ENCODE assay signal across 21 mouse cellular contexts in the genomic region with DNA sequence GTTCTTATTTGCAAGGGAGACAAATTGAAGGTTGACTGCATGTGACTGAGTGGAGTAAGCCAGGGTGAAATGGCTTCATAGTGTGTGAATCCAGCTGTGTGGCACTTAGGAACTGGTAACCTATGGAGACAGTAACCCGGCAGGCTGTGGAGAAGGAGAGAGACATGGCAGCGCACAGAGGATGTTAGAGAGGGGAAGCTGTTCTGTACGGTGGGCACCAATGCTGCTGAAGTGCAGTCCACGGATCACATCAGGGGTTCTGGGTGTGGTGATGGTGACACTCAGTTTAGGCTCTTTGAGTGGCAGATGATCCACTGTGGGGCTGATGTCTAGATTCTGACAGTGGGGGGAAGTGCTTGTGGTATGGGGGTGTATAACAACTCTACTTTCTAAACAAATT. TPM values are rescaled to one million over a fixed set of nuclear protein-coding genes. Genes with fewer than 3 reads are reported as not detected.
DNase-seq lines count a peak whose midpoint lies in the region; ATAC-seq lines count a peak whose summit lies in the region.
"Had no signal": no experiment of that assay in that cellular context is flagged by ENCODE, and none has a peak within 500 bp of the region (broad histone marks: within the 10 kb centered on the region; RNA-seq: fewer than 3 reads in every experiment).

No protein-coding gene starts in this region.

- H3K4me1 ChIP-seq in heart, embryonic 10.5 days, result peaks cover 37% of the 10 kb centered on the region
- peaks cover 88% of the 10 kb centered on the region for H3K4me1 ChIP-seq in megakaryocyte, embryonic 14.5 days
- H3K4me1 ChIP-seq in midbrain, embryonic 11.5 days (ENCODE audit: control insufficient read depth, insufficient read depth, low read length), result peaks cover 25% of the 10 kb centered on the region
- peaks cover 49% of the 10 kb centered on the region for H3K4me1 ChIP-seq in midbrain, embryonic 13.5 days (replicated peaks)

- no peak overlapping the region for H3K27ac ChIP-seq in heart, embryonic 10.5 days
- no peak overlapping the region for H3K27ac ChIP-seq in midbrain, embryonic 11.5 days (ENCODE audit: low read depth, low read length)
- H3K27ac ChIP-seq in midbrain, embryonic 13.5 days, result no peak overlapping the region

- no peaks in the 10 kb centered on the region for H3K9me3 ChIP-seq in heart, embryonic 10.5 days
- peaks cover 4% of the 10 kb centered on the region; the same call in 1 of the 2 replicates for H3K9me3 ChIP-seq in megakaryocyte, embryonic 14.5 days
- H3K9me3 ChIP-seq in midbrain, embryonic 11.5 days (ENCODE audit: control insufficient read depth, low read length), result no peaks in the 10 kb centered on the region; the same call in 1 of the 2 replicates
- no peaks in the 10 kb centered on the region for H3K9me3 ChIP-seq in midbrain, embryonic 13.5 days

- no peak overlapping the region for H3K4me2 ChIP-seq in midbrain, embryonic 11.5 days
- no peak overlapping the region for H3K4me2 ChIP-seq in midbrain, embryonic 13.5 days (replicated peaks)

- WGBS in heart, embryonic 10.5 days, result 90% methylated on average over 4 of the region's 4 CpGs
- 88% methylated on average over 4 of the region's 4 CpGs for WGBS in midbrain, embryonic 11.5 days
- 80% methylated on average over 4 of the region's 4 CpGs for WGBS in midbrain, embryonic 13.5 days

- H3K9ac ChIP-seq in midbrain, embryonic 11.5 days (ENCODE audit: low read length), result no peak overlapping the region
- no peak overlapping the region for H3K9ac ChIP-seq in midbrain, embryonic 13.5 days (replicated peaks)

- no peak overlapping the region for H3K4me3 ChIP-seq in heart, embryonic 10.5 days
- H3K4me3 ChIP-seq in megakaryocyte, embryonic 14.5 days (replicated peaks), result peak overlapping the region; percentile 54
- H3K4me3 ChIP-seq in midbrain, embryonic 11.5 days (ENCODE audit: low read depth, low read length), result no peak overlapping the region
- H3K4me3 ChIP-seq in midbrain, embryonic 13.5 days (replicated peaks), result no peak overlapping the region

- H3K27me3 ChIP-seq in heart, embryonic 10.5 days (ENCODE audit: insufficient read depth, poor library complexity, severe bottlenecking), result no peaks in the 10 kb centered on the region
- no peaks in the 10 kb centered on the region for H3K27me3 ChIP-seq in megakaryocyte, embryonic 14.5 days (replicated peaks)
- H3K27me3 ChIP-seq in midbrain, embryonic 11.5 days (ENCODE audit: control insufficient read depth, insufficient read depth, low read length), result no peaks in the 10 kb centered on the region
- no peaks in the 10 kb centered on the region for H3K27me3 ChIP-seq in midbrain, embryonic 13.5 days
- H3K27me3 ChIP-seq: CH12.LX, Patski had no signal

- peaks cover 6% of the 10 kb centered on the region for H3K36me3 ChIP-seq in heart, embryonic 10.5 days
- peaks cover 19% of the 10 kb centered on the region for H3K36me3 ChIP-seq in megakaryocyte, embryonic 14.5 days (replicated peaks; ENCODE audit: low read length)
- H3K36me3 ChIP-seq in midbrain, embryonic 11.5 days (ENCODE audit: control insufficient read depth, insufficient read depth, low read length), result no peaks in the 10 kb centered on the region
- peaks cover 7% of the 10 kb centered on the region; the same call in 1 of the 2 replicates for H3K36me3 ChIP-seq in midbrain, embryonic 13.5 days

- peak; percentile 74 for DNase-seq in heart, adult 11 months
- DNase-seq in heart, postnatal 4 days, result no peak
- DNase-seq in heart, embryonic 10.5 days (ENCODE audit: low spot score), result peak; percentile 67
- no peak for DNase-seq in heart, adult 18-20 months
- DNase-seq in midbrain, embryonic 11.5 days (ENCODE audit: low spot score, missing footprints), result peak; percentile 81
- DNase-seq: adrenal gland, adult 2 months; adrenal gland, adult 8-10 months; adrenal gland, postnatal 10 days; adrenal gland, postnatal 14 days; adrenal gland, postnatal 25 days; adrenal gland, postnatal 36 days; B cell, adult 2 months; cerebellum, adult 11 months; cerebellum, adult 11-12 months had no signal

- ATAC-seq in megakaryocyte, adult 5-6 weeks (ENCODE audit: poor library complexity, severe bottlenecking), result no peak
- ATAC-seq in midbrain, embryonic 11.5 days (ENCODE audit: low FRiP score), result no peak
- ATAC-seq in midbrain, embryonic 13.5 days, result no peak
- ATAC-seq: activated CD4-positive, CD25-positive, alpha-beta regulatory T cell, adult 4 months; CD4-positive, CD25-positive, alpha-beta regulatory T cell, adult 4 months; Patski had no signal

RNA-seq across cellular contexts. Expression of a gene that starts 47.7 kb away (rescaled TPM):
- 10 to 100 TPM; 33.1 to 33.5 TPM for total RNA-seq in heart, postnatal 4 days (2021)
- 7.5 and 8.2 TPM in 2 replicates for polyA plus RNA-seq in heart, embryonic 10.5 days (2016; fragmentation: Nextera tagmentation; extraction: Ambion mirVana)
- total RNA-seq in heart, adult 18-20 months (2021), result 10 to 100 TPM; 23.8 to 25.9 TPM
- 38.2 and 122 TPM in 2 replicates for polyA plus RNA-seq in megakaryocyte, embryonic 14.5 days (2012; ENCODE audit: insufficient read depth, low replicate concordance)
- total RNA-seq in megakaryocyte, adult 5-6 weeks (2015), result 35.4 and 50.6 TPM in 2 replicates
- 8.0 and 16.3 TPM in 2 replicates for total RNA-seq in megakaryocyte, adult 5-6 weeks (2017)
- 12.0 and 12.9 TPM in 2 replicates for polyA plus RNA-seq in midbrain, embryonic 11.5 days (2014; fragmentation: Nextera tagmentation; extraction: Ambion mirVana)
- 18.7 and 20.5 TPM in 2 replicates for polyA plus RNA-seq in midbrain, embryonic 13.5 days (2015; fragmentation: Nextera tagmentation; extraction: Ambion mirVana)

Comparison
In these comparisons a context has a peak if more than half of its experiments do, and no peak if none do; other contexts are left out.
1. DNase-seq: peak in heart, adult 11 months (single experiment), heart, embryonic 10.5 days (single experiment) and midbrain, embryonic 11.5 days (single experiment); none in heart, postnatal 4 days (single experiment) and heart, adult 18-20 months (0 of 2).